Mouse (Mus musculus): ENCODE measurements around the gene Tbl1xr1. TPM values are rescaled to one million over a fixed set of nuclear protein-coding genes. Genes with fewer than 3 reads are reported as not detected.

Gene Tbl1xr1
- polyA plus RNA-seq, 1 experiment = 21.8 TPM

GRCm38 (mm10) chr3:22185265-22185664 lies 108.8 kb downstream of the Tbl1xr1 start:
- WGBS = 94% methylated on average over 4 of the region's 4 CpGs
- DNase-seq (ENCODE audit: low read depth, low spot score) = no peak

DNA sequence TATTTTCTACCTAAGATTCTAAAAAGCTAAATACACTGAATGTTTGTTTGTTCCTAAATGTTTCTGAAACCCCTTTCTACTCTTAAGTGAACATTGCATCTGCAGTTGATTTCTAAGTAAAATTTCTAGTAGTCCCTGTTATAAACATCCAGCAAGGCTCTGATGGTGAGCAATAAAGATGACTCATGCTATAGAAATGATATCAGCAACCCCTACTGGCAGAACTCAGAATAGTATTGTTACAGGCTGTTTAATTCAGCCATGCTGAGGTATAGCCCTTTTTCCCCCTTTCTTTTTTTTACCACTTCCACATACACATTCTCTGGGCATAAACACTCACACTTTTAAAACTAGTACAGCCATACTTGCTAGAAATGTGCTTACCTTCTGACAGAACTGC lies 114.0 kb downstream of the Tbl1xr1 start:
- DNase-seq (ENCODE audit: low read depth, low spot score) = peak; percentile 37

DNA sequence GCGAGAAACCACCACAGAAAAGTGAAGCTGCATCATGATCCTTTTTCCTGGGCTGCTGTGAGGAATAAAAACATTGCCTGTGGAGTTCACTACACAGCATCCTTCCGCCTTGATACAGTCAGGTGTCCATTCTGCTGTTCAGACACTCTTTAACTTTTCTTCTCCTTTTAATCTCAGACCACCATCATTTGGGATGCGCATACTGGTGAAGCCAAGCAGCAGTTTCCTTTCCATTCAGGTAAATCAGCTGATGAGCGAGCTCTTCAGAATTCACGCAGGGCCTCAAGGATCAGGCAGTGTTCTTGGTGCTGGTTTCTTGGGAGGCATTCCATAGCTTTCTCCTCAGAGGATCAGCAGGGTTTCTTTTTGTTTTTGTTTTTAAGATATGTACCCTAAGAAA lies 116.5 kb downstream of the Tbl1xr1 start:
- WGBS = 95% methylated on average over 5 of the region's 5 CpGs
- no peak for DNase-seq (ENCODE audit: low read depth, low spot score)

- no peak for DNase-seq (ENCODE audit: low read depth, low spot score)
- 51% methylated on average over 7 of the region's 7 CpGs for WGBS
These were observed 117.9 kb downstream of the Tbl1xr1 start for GRCm38 (mm10) chr3:22194185-22194856.

GRCm38 (mm10) chr3:22198802-22199201 lies 122.3 kb downstream of the Tbl1xr1 start:
- no peak for DNase-seq (ENCODE audit: low read depth, low spot score)
- WGBS = 81% methylated on average over 1 of the region's 1 CpGs

GRCm38 (mm10) chr3:22204186-22204585 lies 127.7 kb downstream of the Tbl1xr1 start:
- 84% methylated on average over 3 of the region's 3 CpGs for WGBS
- no peak for DNase-seq (ENCODE audit: low read depth, low spot score)

DNA sequence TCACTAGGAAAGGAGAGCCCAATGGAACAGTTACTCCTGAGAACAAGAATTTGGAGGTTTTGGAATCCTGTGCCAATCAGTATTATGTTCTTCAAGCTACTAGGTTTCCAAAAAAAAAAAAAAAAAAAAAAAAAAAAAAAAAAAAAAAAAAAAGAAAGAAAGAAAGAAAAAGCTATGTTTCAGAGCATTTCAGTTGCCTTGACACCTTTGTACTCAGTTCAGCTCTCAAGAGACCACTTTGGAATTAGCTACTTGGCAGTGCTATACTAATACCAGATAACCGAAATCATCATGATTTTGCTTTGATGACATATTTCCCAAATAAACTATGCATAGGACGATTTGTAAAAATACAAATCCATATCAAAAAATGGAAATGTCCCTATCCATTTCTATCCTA lies 145.1 kb downstream of the Tbl1xr1 start:
- no peak for DNase-seq (ENCODE audit: low read depth, low spot score)
- WGBS = 79% methylated on average over 2 of the region's 2 CpGs

GRCm38 (mm10) chr3:22222351-22222750 lies 145.9 kb downstream of the Tbl1xr1 start:
- WGBS = 43% methylated on average over 12 of the region's 12 CpGs
- no peak for DNase-seq (ENCODE audit: low read depth, low spot score)

DNA sequence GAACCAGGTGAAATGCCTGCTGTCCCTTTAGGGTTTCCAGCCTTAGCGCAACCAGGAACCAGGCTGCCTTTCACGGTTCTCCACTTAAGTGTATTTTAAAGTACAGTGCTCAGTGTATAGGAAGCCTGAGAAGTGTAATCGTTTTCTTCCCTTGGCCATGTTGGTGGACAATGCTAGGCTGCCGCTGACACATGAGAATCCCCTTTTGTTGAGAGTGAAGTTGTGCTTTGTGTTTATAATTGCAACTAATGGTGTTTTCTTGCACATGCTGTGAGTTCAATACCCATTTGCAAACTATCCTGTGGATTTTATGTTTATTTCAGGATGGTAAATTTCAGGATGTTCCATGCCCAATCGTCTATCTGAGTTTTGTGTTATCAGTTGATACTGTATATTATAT lies 146.6 kb downstream of the Tbl1xr1 start:
- WGBS = 90% methylated on average over 5 of the region's 5 CpGs
- no peak for DNase-seq (ENCODE audit: low read depth, low spot score)

DNA sequence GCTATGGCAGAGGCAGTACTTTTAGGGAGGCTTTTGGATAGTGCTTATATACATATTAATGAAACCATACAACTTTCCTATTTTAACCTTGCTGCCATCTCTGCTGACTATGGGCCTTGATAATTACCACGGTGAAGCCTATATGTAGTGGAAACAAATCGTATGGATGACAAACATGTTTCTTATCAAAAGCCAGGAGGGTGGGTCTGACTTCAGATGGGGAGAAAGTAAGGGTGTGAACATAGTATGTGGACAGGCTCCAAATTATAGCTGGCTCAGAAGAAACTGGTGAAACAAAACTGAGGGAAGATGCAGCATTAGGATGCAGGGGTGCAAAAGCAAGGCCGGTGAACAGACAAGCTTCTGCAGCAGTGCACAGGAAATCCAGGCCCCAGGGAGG lies 151.6 kb downstream of the Tbl1xr1 start:
- no peak for DNase-seq (ENCODE audit: low read depth, low spot score)

DNA sequence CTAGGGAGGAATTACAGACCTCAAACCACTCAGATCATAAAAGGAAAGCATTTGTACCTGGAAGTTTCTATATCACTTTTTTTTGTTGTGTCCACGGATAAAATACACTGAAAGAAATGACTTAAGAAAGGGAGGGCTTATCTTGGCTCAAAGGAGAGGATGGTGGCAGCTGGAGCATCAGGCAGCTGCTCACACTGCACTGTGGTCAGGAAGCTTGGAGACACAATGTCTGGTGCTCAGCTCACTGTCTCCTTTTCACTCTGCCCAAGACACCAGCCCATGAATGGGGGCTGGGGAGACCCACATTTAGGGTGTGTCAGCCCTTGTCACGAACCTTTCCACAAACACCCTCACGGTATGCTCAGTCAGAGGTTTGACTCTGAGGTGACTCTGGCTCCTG lies 154.2 kb downstream of the Tbl1xr1 start:
- WGBS = 37% methylated on average over 3 of the region's 3 CpGs
- DNase-seq (ENCODE audit: low read depth, low spot score) = no peak

More for the DNA sequence above, 151.6 kb downstream of the Tbl1xr1 start:
- WGBS = 71% methylated on average over 3 of the region's 3 CpGs

DNA sequence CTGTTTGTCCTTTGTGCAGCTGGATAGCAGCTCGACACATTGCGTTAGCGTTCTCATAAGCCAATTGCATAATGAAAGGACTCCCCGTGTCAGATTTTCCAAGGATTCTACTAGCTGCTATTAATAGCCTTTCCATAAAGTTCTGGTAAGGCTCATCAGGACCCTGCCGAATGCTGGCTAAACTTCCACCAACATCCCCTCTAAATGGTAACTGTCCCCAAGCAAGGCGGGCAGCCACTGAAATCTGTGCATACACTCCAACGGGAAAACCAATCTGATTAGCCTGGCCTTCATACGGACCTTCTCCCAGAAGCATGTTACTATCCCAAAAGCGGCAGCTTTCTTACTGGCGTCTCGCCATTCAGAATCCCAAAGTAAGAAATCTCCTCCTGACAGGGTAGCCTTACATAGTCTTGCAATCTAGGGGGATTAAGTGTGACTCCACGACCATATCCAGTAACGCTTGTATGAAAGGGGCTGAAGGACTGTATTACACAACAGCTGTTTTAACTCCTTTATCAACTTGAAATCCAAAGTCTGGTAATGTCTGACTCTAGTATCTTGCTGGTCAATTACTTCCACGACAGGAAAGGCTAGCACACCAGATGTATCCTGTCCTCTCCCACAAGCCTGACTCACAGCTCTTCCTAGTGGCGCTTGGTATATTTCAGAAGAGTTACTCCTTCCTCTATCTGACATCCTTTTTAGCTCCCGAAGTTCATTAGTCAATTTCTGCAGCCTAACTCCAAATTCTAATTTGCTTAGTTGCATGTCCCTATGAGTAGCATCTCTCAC lies 161.9 kb downstream of the Tbl1xr1 start:
- WGBS = 82% methylated on average over 16 of the region's 16 CpGs
- DNase-seq (ENCODE audit: low read depth, low spot score) = no peak

All from large intestine, adult 2 months (tissue).